Mouse (Mus musculus): ENCODE measurements around the gene Adar.
A peak's percentile ranks its signal among the peaks of the same experiment; 100 is the strongest.

Gene Adar

GRCm38 (mm10) chr3:89714359-89715206 lies at the start of gene Adar:
Gene Adar, plus strand, starts transcription at chr3:89715022.
- peak; percentile 86 for DNase-seq (ENCODE audit: low spot score)

- peak; percentile 29 for DNase-seq (ENCODE audit: low spot score)
Observed at GRCm38 (mm10) chr3:89667131-89667530, 47.7 kb upstream of the Adar start.

DNA sequence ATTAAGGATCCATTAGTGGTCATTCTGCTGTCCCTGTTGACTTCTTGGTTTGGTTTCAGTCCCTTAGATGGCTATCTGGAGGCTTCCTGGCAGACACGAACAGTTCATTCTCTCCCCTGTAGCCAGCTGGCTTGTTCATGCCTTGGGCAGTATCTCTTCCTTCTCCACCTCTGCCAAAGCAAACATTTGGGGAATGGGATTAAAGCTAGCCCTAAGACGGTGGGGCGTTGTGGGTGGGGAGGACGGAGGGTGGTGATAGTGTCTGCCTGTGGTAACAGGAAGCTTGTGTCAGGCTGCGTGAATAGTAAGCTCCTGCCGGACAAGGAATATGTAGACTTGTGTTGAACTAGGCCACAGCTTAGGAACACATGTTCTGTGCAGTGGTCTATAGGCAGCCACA lies 43.5 kb upstream of the Adar start:
- no peak for DNase-seq (ENCODE audit: low spot score)

GRCm38 (mm10) chr3:89672573-89673317 lies 42.1 kb upstream of the Adar start:
- no peak for DNase-seq (ENCODE audit: low spot score)

DNA sequence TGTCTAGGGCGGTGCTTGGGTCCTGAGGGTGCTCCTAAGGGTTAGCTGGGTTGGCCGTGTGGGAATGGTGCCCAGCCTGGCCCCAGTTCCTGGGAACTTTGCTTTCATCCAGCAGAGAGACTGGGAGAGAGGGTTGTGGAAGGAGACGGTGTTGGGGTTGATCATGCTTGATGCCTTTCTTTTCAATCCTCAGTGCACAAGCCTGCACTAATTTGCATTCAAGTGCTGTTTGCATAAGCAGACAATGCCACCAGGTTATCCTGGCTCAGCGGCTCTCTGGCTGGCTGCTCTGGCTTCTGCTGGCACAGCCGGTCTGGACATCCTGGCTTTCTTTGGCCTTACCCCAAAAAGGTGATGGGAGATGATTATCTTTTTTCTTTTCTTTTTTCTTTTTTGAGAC lies 37.2 kb upstream of the Adar start:
- no peak for DNase-seq (ENCODE audit: low spot score)

DNA sequence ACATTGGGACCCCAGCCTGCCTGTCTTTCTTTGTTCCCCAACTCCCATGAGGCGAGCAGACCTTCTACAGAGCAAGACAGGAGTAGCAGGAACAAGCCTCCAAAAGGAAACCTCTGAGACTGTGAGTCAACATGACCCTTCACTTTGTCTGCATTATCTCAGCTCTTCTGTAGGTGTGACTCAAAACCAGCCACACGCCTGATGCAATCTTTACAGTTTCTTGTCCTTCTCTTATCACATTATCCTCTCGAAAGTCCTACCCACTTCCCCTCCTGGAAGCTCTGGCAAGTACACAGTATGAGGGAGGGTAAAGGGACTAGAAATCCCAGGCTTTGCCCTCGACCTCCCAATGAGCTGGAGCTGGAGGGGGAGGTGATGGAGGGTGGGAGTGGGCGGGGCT lies 28.8 kb upstream of the Adar start:
- no peak for DNase-seq (ENCODE audit: low spot score)

DNA sequence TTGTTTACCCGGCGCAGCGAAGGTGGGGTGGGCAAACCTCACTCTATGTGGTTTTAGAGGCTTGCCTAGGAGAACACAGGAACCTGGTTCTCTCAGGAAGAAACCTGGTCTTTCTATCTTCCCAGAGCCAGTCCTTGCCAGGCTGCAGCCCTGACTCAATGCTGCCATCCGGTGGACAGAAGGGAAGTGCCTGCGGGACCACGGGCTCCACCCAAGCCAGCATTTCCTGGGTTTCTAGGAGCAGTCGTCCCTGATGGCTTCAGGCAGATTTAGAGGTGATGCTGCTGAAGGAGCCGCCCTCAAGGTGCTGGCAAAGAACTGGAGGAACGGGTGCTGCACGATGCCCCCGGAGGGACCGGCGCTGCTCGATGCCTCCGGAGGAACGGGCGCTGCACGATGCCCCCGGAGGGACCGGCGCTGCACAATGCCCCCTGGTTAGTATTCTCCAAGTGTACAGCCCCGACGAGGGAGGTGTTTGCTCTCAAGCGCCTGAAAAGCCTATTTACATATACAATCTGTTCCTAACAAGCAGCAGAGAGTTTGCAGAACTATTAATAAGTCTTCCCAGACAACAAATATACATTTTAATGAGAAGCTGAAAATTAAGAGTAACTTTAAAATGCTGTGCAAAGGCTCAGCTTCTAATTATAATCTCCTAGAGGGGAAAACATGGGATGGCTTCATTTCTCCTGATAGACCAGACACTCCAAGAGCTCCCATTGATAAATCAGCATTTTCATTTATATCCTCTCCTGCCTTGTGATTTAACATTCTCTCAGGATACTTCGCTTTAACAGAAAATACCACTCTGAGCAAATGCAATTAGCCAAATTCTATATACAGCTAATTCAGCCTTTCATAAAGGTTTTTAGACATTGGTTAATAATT lies 25.9 kb upstream of the Adar start:
- peak; percentile 91 for DNase-seq (ENCODE audit: low spot score)

GRCm38 (mm10) chr3:89691776-89692175 lies 23.0 kb upstream of the Adar start:
- no peak for DNase-seq (ENCODE audit: low spot score)

DNA sequence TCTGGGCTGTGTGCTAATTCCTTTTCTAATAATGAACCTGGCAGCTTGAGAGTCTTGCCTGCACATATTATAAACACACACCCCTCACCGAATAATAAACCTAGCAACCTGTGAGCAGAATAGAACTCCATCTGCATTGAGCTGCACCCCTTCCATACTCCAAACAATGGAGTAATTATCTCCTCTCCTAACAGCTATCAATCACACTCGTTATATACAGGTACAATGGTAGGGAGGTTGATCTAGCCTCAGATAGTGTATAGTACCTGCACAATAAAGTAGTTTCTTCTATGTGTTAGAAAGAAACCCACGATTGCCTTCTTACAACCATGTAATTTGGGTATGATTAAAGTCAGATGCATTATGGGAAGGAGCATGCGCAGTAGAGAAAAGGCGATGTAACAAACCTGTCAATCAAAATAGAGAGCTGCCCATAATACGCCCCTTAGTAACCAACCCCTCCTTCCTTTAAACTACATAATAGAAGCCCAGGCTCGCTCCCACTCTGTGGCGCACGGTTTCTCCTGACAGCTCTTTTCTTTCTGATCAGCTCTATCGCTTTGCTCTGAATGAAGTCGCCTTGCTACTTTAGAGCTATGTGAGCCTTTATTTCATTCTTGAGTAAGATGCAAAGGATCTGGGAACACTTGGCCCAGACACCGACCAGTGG lies 18.5 kb upstream of the Adar start:
- no peak for DNase-seq (ENCODE audit: low spot score)

DNA sequence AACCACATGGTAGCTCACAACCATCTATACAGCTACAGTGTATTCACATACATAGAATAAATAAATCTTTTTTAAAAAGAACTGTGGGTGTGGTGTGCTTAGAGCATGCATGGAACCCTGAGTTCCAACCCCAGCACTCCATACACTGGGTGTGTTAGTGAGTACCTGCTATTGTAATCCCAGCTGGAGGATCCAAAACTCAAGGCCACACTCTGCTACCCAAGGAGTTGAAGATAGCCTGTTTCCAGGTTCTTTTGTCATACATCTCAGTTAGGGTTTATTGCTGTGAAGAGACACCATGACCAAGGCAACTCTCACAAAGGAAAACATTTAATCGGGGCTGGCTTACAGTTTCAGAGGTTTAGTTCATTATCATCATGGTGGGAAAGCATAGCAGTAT lies 15.9 kb upstream of the Adar start:
- DNase-seq (ENCODE audit: low spot score): no peak

DNA sequence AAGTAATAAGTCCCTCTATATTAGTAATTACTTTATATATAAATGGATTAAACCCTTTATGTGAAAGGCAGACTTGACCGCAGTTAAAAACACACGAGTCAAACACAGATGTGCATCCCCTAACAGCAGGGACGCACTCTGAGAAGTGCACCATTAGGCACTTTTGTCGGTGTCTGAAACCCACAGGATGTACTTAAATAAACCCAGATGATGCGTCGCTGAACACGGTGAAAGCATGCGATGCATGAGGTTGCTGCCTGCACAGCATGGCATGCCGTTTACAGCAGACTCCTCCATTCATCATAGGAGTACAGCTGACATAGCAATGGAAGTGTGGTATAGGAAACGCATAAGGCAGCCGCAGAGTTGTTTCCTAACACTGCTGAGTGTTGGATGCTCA lies 14.4 kb upstream of the Adar start:
- DNase-seq (ENCODE audit: low spot score): no peak

DNA sequence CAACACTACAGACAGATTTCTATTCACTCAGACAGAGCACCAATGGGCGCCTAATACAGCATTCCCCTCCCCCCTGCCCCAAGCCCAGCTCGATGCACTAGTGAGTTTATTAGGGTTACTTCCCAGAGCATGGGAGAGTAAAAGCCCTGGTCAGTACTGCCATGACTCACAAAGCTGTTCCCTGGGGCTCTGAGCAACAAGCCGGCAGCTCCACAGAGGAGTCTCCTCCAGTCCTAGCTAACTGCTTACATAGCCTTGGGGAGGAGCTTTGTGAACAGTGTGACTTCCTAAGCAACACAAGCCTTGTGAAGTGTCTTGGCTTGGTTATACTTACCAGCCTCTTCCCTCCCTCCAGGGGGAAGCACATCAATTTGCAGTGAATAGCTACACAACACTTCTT lies 11.2 kb upstream of the Adar start:
- DNase-seq (ENCODE audit: low spot score): no peak

- DNase-seq (ENCODE audit: low spot score): no peak
Observed at GRCm38 (mm10) chr3:89704064-89704463, 10.8 kb upstream of the Adar start.

GRCm38 (mm10) chr3:89715207-89715966 lies 565 bp downstream of the Adar start:
- peak; percentile 53 for DNase-seq (ENCODE audit: low spot score)

GRCm38 (mm10) chr3:89715967-89716256 lies 1.1 kb downstream of the Adar start:
- DNase-seq (ENCODE audit: low spot score): no peak

GRCm38 (mm10) chr3:89722032-89722431 lies 7.2 kb downstream of the Adar start:
- no peak for DNase-seq (ENCODE audit: low spot score)

GRCm38 (mm10) chr3:89723400-89724084 lies 8.7 kb downstream of the Adar start:
- DNase-seq (ENCODE audit: low spot score): no peak

GRCm38 (mm10) chr3:89727028-89727427 lies 12.2 kb downstream of the Adar start:
- DNase-seq (ENCODE audit: low spot score): peak; percentile 54

- no peak for DNase-seq (ENCODE audit: low spot score)
Observed at GRCm38 (mm10) chr3:89728848-89729247, 14.0 kb downstream of the Adar start.
